Mouse (Mus musculus) mouse embryonic stem cell (cell line): ENCODE results near the gene D6Ertd527e.

Experiments used
- in situ Hi-C, 2 experiments: fragments of 300-500 bp; cut with MboI; formaldehyde crosslinking; loops; 1 replicate in 1 of 2; 3 replicates in 1 of 2; pipeline ENCODE4 v1.14.3; 2019 to 2020; ENCODE audit warnings: low sequenced_read_pairs in 2 of 2, low pct_unique_long_range_greater_than_20kb in 1 of 2, mixed read lengths in 1 of 2; ENCODE audit not compliant: unreplicated experiment in 1 of 2

Gene D6Ertd527e

GRCm38 (mm10) chr6:87133966-87134546 lies 29.5 kb downstream of the D6Ertd527e start:
- in situ Hi-C loops: no loop called here

GRCm38 (mm10) chr6:87138479-87138878 lies 33.9 kb downstream of the D6Ertd527e start:
- in situ Hi-C loops: no loop called here

- in situ Hi-C loops: no loop called here
These were observed 35.4 kb downstream of the D6Ertd527e start for GRCm38 (mm10) chr6:87139796-87140553.

- in situ Hi-C loops: no loop called here
These were observed 37.7 kb downstream of the D6Ertd527e start for GRCm38 (mm10) chr6:87142239-87142638.

- in situ Hi-C loops: no loop called here
These were observed 39.0 kb downstream of the D6Ertd527e start for GRCm38 (mm10) chr6:87143594-87143993.

GRCm38 (mm10) chr6:87147921-87148320 lies 43.4 kb downstream of the D6Ertd527e start:
- in situ Hi-C loops: no loop called here

- in situ Hi-C loops: no loop called here
These were observed 45.9 kb downstream of the D6Ertd527e start for GRCm38 (mm10) chr6:87150471-87150870.

- in situ Hi-C loops: no loop called here
These were observed 46.9 kb downstream of the D6Ertd527e start for GRCm38 (mm10) chr6:87151427-87151826.

- in situ Hi-C loops: no loop called here
These were observed 48.1 kb downstream of the D6Ertd527e start for GRCm38 (mm10) chr6:87152461-87153230.

GRCm38 (mm10) chr6:87153231-87153580 lies 48.7 kb downstream of the D6Ertd527e start:
- in situ Hi-C loops: no loop called here

- in situ Hi-C loops: no loop called here
These were observed 49.3 kb downstream of the D6Ertd527e start for GRCm38 (mm10) chr6:87153836-87154235.

GRCm38 (mm10) chr6:87158062-87158623 lies 53.6 kb downstream of the D6Ertd527e start:
- in situ Hi-C loops: no loop called here

GRCm38 (mm10) chr6:87160196-87160595 lies 55.6 kb downstream of the D6Ertd527e start:
- in situ Hi-C loops: no loop called here

GRCm38 (mm10) chr6:87161391-87162263 lies 57.1 kb downstream of the D6Ertd527e start:
- in situ Hi-C loops: no loop called here
